Mouse (Mus musculus) kidney, adult 2 months (tissue): ENCODE results near the gene Tbx3. TPM values are rescaled to one million over a fixed set of nuclear protein-coding genes. Genes with fewer than 3 reads are reported as not detected.

Experiments
- DNase-seq: peaks from one replicate; pipeline ENCODE4 v3.0.0; 2021
- H3K27ac ChIP-seq: fragments of 200-500 bp; 2 replicates; pipeline ENCODE4 v1.5.1; 2012; ENCODE audit warnings: low read depth, low read length, control low read depth, inconsistent platforms; ENCODE audit not compliant: insufficient read depth
- H3K27me3 ChIP-seq: fragments of 200-500 bp; replicated peaks from 2 replicates; pipeline ENCODE4 v1.6.1; 2012; ENCODE audit warnings: mild to moderate bottlenecking, moderate library complexity, low read length, inconsistent platforms; ENCODE audit not compliant: control insufficient read depth, insufficient read depth
- H3K36me3 ChIP-seq: fragments of 200-500 bp; 2 replicates; pipeline ENCODE4 v1.6.1; 2012; ENCODE audit warnings: mild to moderate bottlenecking, moderate library complexity, low read length, inconsistent platforms; ENCODE audit not compliant: control insufficient read depth, insufficient read depth
- H3K4me1 ChIP-seq: fragments of 200-500 bp; 2 replicates; pipeline ENCODE4 v1.6.1; 2011; ENCODE audit warnings: low read length; ENCODE audit not compliant: control insufficient read depth, insufficient read depth
- H3K4me3 ChIP-seq: fragments of 200-500 bp; 2 replicates; pipeline ENCODE4 v1.5.1; 2011; ENCODE audit warnings: mild to moderate bottlenecking, low read depth, low read length, control low read depth; ENCODE audit not compliant: insufficient read depth
- CTCF ChIP-seq: fragments of 200-500 bp; conservative IDR thresholded peaks from 2 replicates; pipeline ENCODE4 v1.5.1; 2011; ENCODE audit warnings: low read depth, mild to moderate bottlenecking, control low read depth, low read length, moderate library complexity, mixed read lengths; ENCODE audit not compliant: insufficient read depth, insufficient read length
- POLR2A ChIP-seq: fragments of 200-500 bp; IDR thresholded peaks from one replicate; pipeline ENCODE4 v1.6.1; 2011; ENCODE audit warnings: low read depth, low read length, control low read depth
- WGBS: fragments of 180-500 bp; shearing (Covaris S2); methylation state at CpG from one replicate; pipeline ENCODE4 v1.1.7; 2018; 5-methylcytosine and 5-hydroxymethylcytosine counted together
- polyA plus RNA-seq: library from polyadenylated mRNA; depleted of rRNA; stranded (reverse); fragments of >200 nt; gene quantifications from 2 replicates; pipeline ENCODE4 v1.2.3, GENCODE M21; 2012

Gene Tbx3
- polyA plus RNA-seq, 1 experiment, result 6.9 TPM

GRCm38 (mm10) chr5:119679084-119679483 lies 8.6 kb downstream of the Tbx3 start:
- Histone ChIP-seq H3K36me3 (no peaks in the 10 kb centered on the region), H3K27me3 (no peaks in the 10 kb centered on the region), H3K4me1 (no peaks in the 10 kb centered on the region), H3K27ac (no peak overlapping the region), H3K4me3 (no peak overlapping the region)
- no peak for DNase-seq
- no peak for TF ChIP-seq CTCF
- no peak for TF ChIP-seq POLR2A

- Histone ChIP-seq H3K27me3 (no peaks in the 10 kb centered on the region), H3K36me3 (no peaks in the 10 kb centered on the region), H3K4me3 (no peak overlapping the region), H3K4me1 (no peaks in the 10 kb centered on the region), H3K27ac (no peak overlapping the region)
- DNase-seq, result no peak
- TF ChIP-seq CTCF (no peak), POLR2A (no peak)
- WGBS, result 42% methylated on average over 10 of the region's 10 CpGs
Observed at GRCm38 (mm10) chr5:119679614-119680328, 9.3 kb downstream of the Tbx3 start.

GRCm38 (mm10) chr5:119680329-119681010 lies 10.0 kb downstream of the Tbx3 start:
- Histone ChIP-seq H3K27me3 (no peaks in the 10 kb centered on the region), H3K27ac (no peak overlapping the region), H3K4me3 (peak overlapping the region; percentile 19; the same call in 1 of the 2 replicates), H3K4me1 (no peaks in the 10 kb centered on the region), H3K36me3 (no peaks in the 10 kb centered on the region)
- WGBS, result 35% methylated on average over 62 of the region's 62 CpGs
- no peak for DNase-seq
- TF ChIP-seq CTCF (no peak), POLR2A (no peak)

DNA sequence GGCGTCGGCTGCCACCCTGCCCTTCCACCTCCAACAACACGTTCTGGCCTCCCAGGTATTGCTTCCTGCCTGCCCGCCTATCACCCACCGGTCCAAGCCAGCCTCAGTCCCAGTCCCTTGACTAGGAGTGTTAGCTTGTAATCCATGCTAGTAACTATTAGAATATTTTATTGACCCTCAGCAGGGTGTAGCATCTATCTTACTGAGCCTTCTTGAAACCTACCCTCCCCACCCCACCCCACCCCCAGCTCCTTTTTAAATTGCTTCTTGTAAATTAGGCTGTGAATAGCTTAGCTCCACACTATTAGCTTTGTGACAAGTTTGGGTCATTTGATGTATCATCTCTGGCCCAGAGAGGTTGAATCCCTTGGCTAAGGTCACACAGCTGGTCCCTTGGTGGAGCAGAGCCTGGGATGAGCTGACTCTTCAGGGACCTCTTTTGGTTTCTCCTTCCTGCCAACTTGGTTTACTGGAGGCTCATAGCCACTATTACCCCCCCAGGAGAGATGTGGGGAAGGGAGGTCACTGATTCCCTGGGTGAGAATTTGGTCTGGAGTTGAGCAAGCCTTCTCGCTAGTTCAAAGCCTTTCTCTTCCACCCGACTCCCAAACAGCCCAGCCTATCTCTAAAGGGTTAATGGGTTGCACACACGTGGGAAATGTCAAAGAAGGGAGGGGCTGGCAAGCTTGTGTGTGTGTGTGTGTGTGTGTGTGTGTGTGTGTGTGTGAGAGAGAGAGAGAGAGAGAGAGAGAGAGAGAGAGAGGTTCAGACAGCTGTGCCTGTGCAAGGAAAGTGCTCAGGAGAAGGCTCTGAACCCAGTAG lies 10.8 kb downstream of the Tbx3 start:
- Histone ChIP-seq H3K4me3 (peak overlapping the region; percentile 19; the same call in 1 of the 2 replicates), H3K27ac (no peak overlapping the region), H3K36me3 (no peaks in the 10 kb centered on the region), H3K4me1 (no peaks in the 10 kb centered on the region), H3K27me3 (0 out of 2 replicates have a peak, but pooled peaks cover 1% of the 10 kb centered on the region)
- no peak for TF ChIP-seq POLR2A
- no peak for TF ChIP-seq CTCF
- no peak for DNase-seq
- WGBS, result 26% methylated on average over 8 of the region's 8 CpGs

DNA sequence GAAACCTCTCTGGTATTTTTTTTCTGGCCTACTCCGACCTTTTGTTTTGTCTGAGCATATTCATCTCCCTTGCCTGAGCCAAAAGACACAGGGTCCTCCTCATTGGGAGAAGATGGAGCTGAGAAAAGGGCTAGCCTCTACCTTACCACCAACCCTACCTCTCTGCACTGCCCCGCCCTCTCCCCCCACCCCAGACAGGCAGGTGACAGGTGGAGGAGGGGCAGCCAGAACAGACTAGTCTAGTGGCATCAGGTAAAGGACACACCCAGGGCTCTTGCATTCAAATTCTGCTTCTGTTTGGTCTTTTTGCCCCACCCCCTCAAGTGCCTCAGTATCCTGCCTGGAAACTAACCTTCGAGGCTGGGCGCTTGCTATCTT lies 11.4 kb downstream of the Tbx3 start:
- no peak for TF ChIP-seq POLR2A
- no peak for TF ChIP-seq CTCF
- Histone ChIP-seq H3K36me3 (no peaks in the 10 kb centered on the region), H3K4me3 (no peak overlapping the region), H3K4me1 (no peaks in the 10 kb centered on the region), H3K27me3 (peaks cover 1% of the 10 kb centered on the region; the same call in 1 of the 2 replicates), H3K27ac (no peak overlapping the region)
- no peak for DNase-seq
- 31% methylated on average over 4 of the region's 4 CpGs for WGBS

DNA sequence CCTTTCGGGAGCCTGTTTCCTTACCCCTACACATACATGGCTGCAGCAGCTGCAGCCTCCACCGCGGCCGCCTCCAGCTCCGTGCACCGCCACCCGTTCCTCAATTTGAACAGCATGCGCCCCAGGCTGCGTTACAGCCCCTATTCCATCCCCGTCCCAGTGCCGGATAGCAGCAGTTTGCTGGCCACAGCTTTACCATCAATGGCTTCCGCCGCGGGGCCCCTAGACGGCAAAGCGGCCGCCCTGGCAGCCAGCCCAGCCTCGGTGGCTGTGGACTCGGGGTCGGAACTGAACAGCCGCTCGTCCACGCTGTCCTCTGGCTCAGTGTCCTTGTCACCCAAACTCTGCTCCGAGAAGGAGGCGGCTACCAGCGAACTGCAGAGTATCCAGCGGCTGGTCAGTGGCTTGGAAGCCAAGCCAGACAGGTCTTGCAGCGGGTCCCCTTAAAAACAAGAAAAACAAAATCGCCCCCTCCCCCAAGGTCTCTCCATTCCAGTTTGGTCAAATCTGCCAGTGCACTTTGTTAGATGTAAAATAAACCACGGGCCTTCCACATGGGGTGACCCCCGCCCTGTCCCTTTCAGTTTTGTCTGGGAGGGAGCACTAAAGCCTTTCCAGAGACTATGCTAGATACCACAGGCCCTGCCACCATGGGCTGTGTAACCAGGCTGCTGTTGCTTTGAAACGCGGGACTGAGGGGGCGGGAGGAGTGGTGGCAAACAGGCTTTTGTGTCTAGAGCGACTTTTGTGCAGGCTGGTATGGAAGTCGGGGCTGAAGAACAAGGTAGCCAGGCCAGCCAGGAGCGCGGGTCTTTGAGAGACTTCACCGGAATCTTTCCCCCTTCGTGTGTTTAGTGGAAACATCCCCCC lies 12.4 kb downstream of the Tbx3 start:
- 20% methylated on average over 40 of the region's 40 CpGs for WGBS
- Histone ChIP-seq H3K27ac (no peak overlapping the region), H3K36me3 (no peaks in the 10 kb centered on the region), H3K4me3 (no peak overlapping the region), H3K4me1 (no peaks in the 10 kb centered on the region), H3K27me3 (peaks cover 1% of the 10 kb centered on the region; the same call in 1 of the 2 replicates)
- TF ChIP-seq CTCF, result no peak
- TF ChIP-seq POLR2A, result no peak
- DNase-seq, result no peak
